13 mouse cellular contexts compared by ENCODE assay signal in the genomic region with DNA sequence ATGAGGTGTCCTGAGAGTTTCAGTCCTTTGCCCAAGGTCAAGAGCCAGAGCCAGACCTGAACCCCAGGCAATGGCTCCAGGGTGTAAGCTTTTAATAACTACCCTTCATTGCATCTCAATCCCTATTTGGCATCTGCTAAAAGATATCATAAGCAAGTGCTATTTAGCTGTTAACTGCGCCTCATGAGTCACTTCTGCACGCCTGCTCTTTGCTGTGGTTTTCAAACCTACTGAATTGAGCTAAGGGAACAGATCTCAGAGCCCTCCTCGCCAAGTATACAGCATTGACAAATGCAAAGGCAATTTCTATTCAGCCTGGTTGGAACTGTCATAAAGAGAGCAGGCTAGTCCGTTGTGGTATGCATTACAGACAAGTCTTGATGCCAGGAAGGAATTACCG.
"Had no signal": no experiment of that assay in that cellular context is flagged by ENCODE, and none has a peak within 500 bp of the region (broad histone marks: within the 10 kb centered on the region; RNA-seq: fewer than 3 reads in every experiment).

No protein-coding gene starts in this region.

- DNase-seq: kidney, adult 8-10 months; kidney, postnatal 25 days; lung, embryonic 14.5 days; lung, postnatal 10 days; lung, postnatal 4 days; midbrain, embryonic 14.5 days; right cerebral cortex, postnatal 14 days; thymus, postnatal 4 days had no signal

- H3K27me3 ChIP-seq: limb, embryonic 15.5 days; liver, embryonic 12.5 days; neural tube, embryonic 12.5 days had no signal

- ATAC-seq: liver, embryonic 12.5 days had no signal

- H3K4me2 ChIP-seq: limb, embryonic 15.5 days; liver, embryonic 12.5 days; lung, embryonic 14.5 days; neural tube, embryonic 12.5 days had no signal

- H3K9ac ChIP-seq: limb, embryonic 15.5 days; liver, embryonic 12.5 days; lung, embryonic 14.5 days; neural tube, embryonic 12.5 days had no signal

- H3K36me3 ChIP-seq: limb, embryonic 15.5 days; liver, embryonic 12.5 days; midbrain, embryonic 10.5 days; neural tube, embryonic 12.5 days had no signal

- H3K4me3 ChIP-seq: left cerebral cortex, adult 2 months; limb, embryonic 15.5 days; liver, embryonic 12.5 days; midbrain, embryonic 10.5 days; neural tube, embryonic 12.5 days had no signal

- H3K9me3 ChIP-seq: limb, embryonic 15.5 days; liver, embryonic 12.5 days; midbrain, embryonic 10.5 days; neural tube, embryonic 12.5 days had no signal

- H3K27ac ChIP-seq: left cerebral cortex, adult 2 months; limb, embryonic 15.5 days; liver, embryonic 12.5 days; midbrain, embryonic 10.5 days; neural tube, embryonic 12.5 days had no signal
